Mouse (Mus musculus): ENCODE data around the gene Taar7e.
A peak's percentile ranks its signal among the peaks of the same experiment; 100 is the strongest.
"Not testable (repeated sequence)": the region's sequence is repeated elsewhere in the genome, so short reads cannot be mapped to it uniquely, and the experiment has no call there.

Gene Taar7e

GRCm38 (mm10) chr10:24037314-24037713 lies at the start of gene Taar7e:
TSS of gene Taar7e (plus strand) at chr10:24037614.
- no peak for DNase-seq (ENCODE audit: low spot score in 2 of 2)

GRCm38 (mm10) chr10:23993381-23993780 lies 44.0 kb upstream of the Taar7e start, which contains the start of gene Taar7a:
TSS of gene Taar7a (minus strand) at chr10:23993481.
- no peak for DNase-seq (ENCODE audit: low spot score in 2 of 2)

- no peak for DNase-seq (ENCODE audit: low spot score in 2 of 2)
These were observed 37.8 kb upstream of the Taar7e start, which contains the start of gene Taar7b for GRCm38 (mm10) chr10:23999639-24000038. TSS of gene Taar7b (plus strand) at chr10:23999939.

- no peak for DNase-seq (ENCODE audit: low spot score in 2 of 2)
These were observed 31.0 kb upstream of the Taar7e start for GRCm38 (mm10) chr10:24006442-24006841.

GRCm38 (mm10) chr10:24007034-24007433 lies 30.4 kb upstream of the Taar7e start:
- no peak for DNase-seq (ENCODE audit: low spot score in 2 of 2)

- DNase-seq (ENCODE audit: low spot score in 2 of 2) = no peak
These were observed 29.3 kb upstream of the Taar7e start for GRCm38 (mm10) chr10:24008143-24008542.

GRCm38 (mm10) chr10:24026922-24027321 lies 10.5 kb upstream of the Taar7e start, which contains the start of gene Taar7d:
TSS of gene Taar7d (plus strand) at chr10:24027222.
- DNase-seq (ENCODE audit: low spot score in 2 of 2) = no peak

GRCm38 (mm10) chr10:24031347-24031746 lies 6.1 kb upstream of the Taar7e start:
- no peak for DNase-seq (ENCODE audit: low spot score in 2 of 2)

- DNase-seq (ENCODE audit: low spot score in 2 of 2) = no peak
These were observed 2.9 kb downstream of the Taar7e start for GRCm38 (mm10) chr10:24040120-24040869.

- DNase-seq (ENCODE audit: low spot score in 2 of 2) = no peak
These were observed 11.8 kb downstream of the Taar7e start, which contains the start of gene Taar7f for GRCm38 (mm10) chr10:24049210-24049609. TSS of gene Taar7f (plus strand) at chr10:24049510.

GRCm38 (mm10) chr10:24052039-24052438 lies 14.6 kb downstream of the Taar7e start:
- DNase-seq (ENCODE audit: low spot score in 2 of 2) = no peak

GRCm38 (mm10) chr10:24058986-24059385 lies 21.6 kb downstream of the Taar7e start:
- DNase-seq (ENCODE audit: low spot score in 2 of 2) = no peak

- not testable (repeated sequence) for DNase-seq (ENCODE audit: low spot score in 2 of 2)
These were observed 37.3 kb downstream of the Taar7e start for GRCm38 (mm10) chr10:24074751-24075150.

- DNase-seq (ENCODE audit: low spot score in 2 of 2) = not testable (repeated sequence)
These were observed 38.8 kb downstream of the Taar7e start, which contains the start of gene Taar8a for GRCm38 (mm10) chr10:24076200-24076599. TSS of gene Taar8a (plus strand) at chr10:24076500.

GRCm38 (mm10) chr10:24080166-24080565 lies 42.8 kb downstream of the Taar7e start:
- peak; percentile 3 to 5 for DNase-seq (ENCODE audit: low spot score in 2 of 2)

- no peak for DNase-seq (ENCODE audit: low spot score in 2 of 2)
These were observed 48.5 kb downstream of the Taar7e start for GRCm38 (mm10) chr10:24085936-24086335.

GRCm38 (mm10) chr10:24086555-24086954 lies 49.1 kb downstream of the Taar7e start:
- no peak for DNase-seq (ENCODE audit: low spot score in 2 of 2)

- DNase-seq (ENCODE audit: low spot score in 2 of 2) = no peak
These were observed 49.8 kb downstream of the Taar7e start for GRCm38 (mm10) chr10:24087168-24087567.

Measured in right cerebral cortex, postnatal 36 days (tissue).